7 mouse cellular contexts compared by ENCODE assay signal in the genomic region with DNA sequence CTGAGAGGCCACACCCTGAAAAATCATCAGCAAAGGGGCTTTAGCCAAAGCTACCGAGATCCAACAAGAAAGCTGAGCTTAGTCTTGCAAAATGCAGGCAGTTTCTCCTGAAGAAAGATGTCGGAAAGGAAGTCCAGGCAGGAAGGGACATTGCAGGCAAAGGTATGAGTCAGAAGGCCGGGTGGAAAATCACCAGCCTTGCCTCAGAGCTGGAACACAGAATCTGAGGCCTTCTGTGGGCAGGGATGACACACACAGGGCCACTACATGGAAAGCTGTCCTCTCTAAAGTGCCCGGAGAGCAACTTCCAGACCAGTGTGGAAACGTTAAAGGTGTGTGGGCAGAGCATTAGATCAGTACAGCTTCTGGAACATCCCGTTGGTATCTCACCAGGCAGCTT.
"Had no signal": no experiment of that assay in that cellular context is flagged by ENCODE, and none has a peak within 500 bp of the region (broad histone marks: within the 10 kb centered on the region; RNA-seq: fewer than 3 reads in every experiment).

No protein-coding gene starts in this region.

- DNase-seq: kidney, adult 8-10 months; kidney, postnatal 10 days; kidney, postnatal 36 days; liver; lung, adult 2 months; lung, postnatal 14 days; lung, postnatal 4 days had no signal
